Mouse (Mus musculus) forebrain, embryonic 11.5 days (tissue): Measurements from ENCODE around the gene Nrg3. TPM values are rescaled to one million over a fixed set of nuclear protein-coding genes. Genes with fewer than 3 reads are reported as not detected.

Source experiments
- ATAC-seq: fragments of 200-750 bp; cut with Nextera tagmentation; replicated peaks from 2 replicates; pipeline ENCODE4 v1.8.0; 2017; ENCODE audit warnings: moderate TSS enrichment; ENCODE audit not compliant: low FRiP score
- DNase-seq: peaks from one replicate; pipeline ENCODE4 v3.0.0-alpha.2; 2017; ENCODE audit warnings: low spot score
- H3K27ac ChIP-seq: fragments of 300-500 bp; sonication (generic); 2 replicates; pipeline ENCODE4 v1.5.1; 2014; ENCODE audit warnings: low read depth, low read length
- H3K27me3 ChIP-seq: fragments of 300-500 bp; sonication (generic); 2 replicates; pipeline ENCODE4 v1.6.1; 2014; ENCODE audit warnings: mild to moderate bottlenecking, low read length, mixed read lengths; ENCODE audit not compliant: control insufficient read depth, insufficient read depth
- H3K36me3 ChIP-seq: fragments of 300-500 bp; sonication (generic); 2 replicates; pipeline ENCODE4 v1.6.1; 2014; ENCODE audit warnings: mild to moderate bottlenecking, low read length, moderate library complexity, mixed read lengths; ENCODE audit not compliant: control insufficient read depth, insufficient read depth
- H3K4me1 ChIP-seq: fragments of 300-500 bp; sonication (generic); replicated peaks from 2 replicates; pipeline ENCODE4 v1.6.1; 2014; ENCODE audit warnings: low read length, mixed read lengths; ENCODE audit not compliant: control insufficient read depth, insufficient read depth
- H3K4me2 ChIP-seq: fragments of 300-500 bp; sonication (generic); 2 replicates; pipeline ENCODE4 v1.6.1; 2014; ENCODE audit warnings: low read depth, mild to moderate bottlenecking, low read length, moderate library complexity, mixed read lengths; ENCODE audit not compliant: severe bottlenecking
- H3K4me3 ChIP-seq: fragments of 300-500 bp; sonication (generic); 2 replicates; pipeline ENCODE4 v1.5.1; 2014; ENCODE audit warnings: low read depth, low read length
- H3K9ac ChIP-seq: fragments of 300-500 bp; sonication (generic); 2 replicates; pipeline ENCODE4 v1.6.1; 2014; ENCODE audit warnings: low read length
- H3K9me3 ChIP-seq: fragments of 300-500 bp; sonication (generic); 2 replicates; pipeline ENCODE4 v1.6.1; 2016; ENCODE audit warnings: low read length, mixed read lengths; ENCODE audit not compliant: control insufficient read depth
- WGBS: fragments of 180-500 bp; shearing (Covaris S2); extraction: QIAGEN DNeasy Blood & Tissue Kit; methylation state at CpG from one replicate; pipeline ENCODE4 v1.1.7; 2014; 5-methylcytosine and 5-hydroxymethylcytosine counted together
- polyA plus RNA-seq: library from polyadenylated mRNA; unstranded; fragments of >200 nt; fragmentation: Nextera tagmentation; extraction: Ambion mirVana; gene quantifications from 2 replicates; pipeline ENCODE4 v1.2.1, GENCODE M21; 2014

Gene Nrg3
- 1.9 and 2.1 TPM in 2 replicates for polyA plus RNA-seq

GRCm38 (mm10) chr14:39472790-39473761 is at the start of gene Nrg3:
Gene Nrg3, minus strand, starts transcription at chr14:39473088.
- Histone ChIP-seq H3K4me1 (peaks cover 2% of the 10 kb centered on the region; the same call in 1 of the 2 replicates), H3K27ac (no peak within 1 kb of the TSS), H3K9ac (peak within 1 kb of the TSS; percentile 67), H3K36me3 (no peaks in the 10 kb centered on the region), H3K9me3 (no peaks in the 10 kb centered on the region), H3K27me3 (peaks cover 27% of the 10 kb centered on the region), H3K4me3 (peak within 1 kb of the TSS; percentile 67), H3K4me2 (peak within 1 kb of the TSS; percentile 93)
- peak; percentile 83 for DNase-seq
- under 1% methylated on average over 80 of the region's 121 CpGs for WGBS
- peak; percentile 80 for ATAC-seq

GRCm38 (mm10) chr14:39508956-39509355 is 36.1 kb upstream of the Nrg3 start:
- DNase-seq (no peak), ATAC-seq (no peak)
- Histone ChIP-seq H3K4me3 (no peak overlapping the region), H3K27ac (no peak overlapping the region), H3K4me1 (no peaks in the 10 kb centered on the region), H3K4me2 (no peak overlapping the region), H3K9ac (no peak overlapping the region), H3K9me3 (no peaks in the 10 kb centered on the region), H3K36me3 (no peaks in the 10 kb centered on the region), H3K27me3 (no peaks in the 10 kb centered on the region)
- WGBS: 85% methylated on average over 1 of the region's 1 CpGs

GRCm38 (mm10) chr14:39473771-39474211 is 903 bp upstream of the Nrg3 start:
- H3K27ac ChIP-seq: no peak overlapping the region
- peak; percentile 43 for ATAC-seq
- H3K27me3 ChIP-seq: peaks cover 27% of the 10 kb centered on the region
- H3K9ac ChIP-seq: peak overlapping the region; percentile 67
- H3K4me3 ChIP-seq: peak overlapping the region; percentile 67
- no peaks in the 10 kb centered on the region for H3K9me3 ChIP-seq
- WGBS: under 1% methylated on average over 27 of the region's 27 CpGs
- H3K4me1 ChIP-seq: peaks cover 2% of the 10 kb centered on the region; the same call in 1 of the 2 replicates
- DNase-seq: peak; percentile 78
- peak overlapping the region; percentile 93 for H3K4me2 ChIP-seq
- H3K36me3 ChIP-seq: no peaks in the 10 kb centered on the region

- Histone ChIP-seq H3K36me3 (no peaks in the 10 kb centered on the region), H3K9me3 (no peaks in the 10 kb centered on the region), H3K27ac (no peak overlapping the region), H3K27me3 (peaks cover 27% of the 10 kb centered on the region), H3K9ac (peak overlapping the region; percentile 67), H3K4me1 (peaks cover 2% of the 10 kb centered on the region; the same call in 1 of the 2 replicates), H3K4me3 (peak overlapping the region; percentile 67), H3K4me2 (peak overlapping the region; percentile 93)
- WGBS: under 1% methylated on average over 37 of the region's 56 CpGs
- ATAC-seq (peak; percentile 28), DNase-seq (peak; percentile 72)
Measured at GRCm38 (mm10) chr14:39472146-39472751, 639 bp downstream of the Nrg3 start.

GRCm38 (mm10) chr14:39471236-39471981 is 1.5 kb downstream of the Nrg3 start:
- peak; percentile 31 for ATAC-seq
- no peaks in the 10 kb centered on the region for H3K36me3 ChIP-seq
- H3K9ac ChIP-seq: no peak overlapping the region; the same call in 1 of the 2 replicates
- H3K4me2 ChIP-seq: peak overlapping the region; percentile 93
- WGBS: 3% methylated on average over 12 of the region's 12 CpGs
- H3K9me3 ChIP-seq: no peaks in the 10 kb centered on the region
- DNase-seq: peak; percentile 63
- H3K4me3 ChIP-seq: peak overlapping the region; percentile 67
- peaks cover 2% of the 10 kb centered on the region; the same call in 1 of the 2 replicates for H3K4me1 ChIP-seq
- no peak overlapping the region for H3K27ac ChIP-seq
- H3K27me3 ChIP-seq: peaks cover 27% of the 10 kb centered on the region

- no peak overlapping the region for H3K9ac ChIP-seq
- H3K36me3 ChIP-seq: no peaks in the 10 kb centered on the region
- ATAC-seq: no peak
- WGBS: 94% methylated on average over 1 of the region's 1 CpGs
- no peak overlapping the region for H3K27ac ChIP-seq
- no peaks in the 10 kb centered on the region for H3K9me3 ChIP-seq
- H3K4me2 ChIP-seq: no peak overlapping the region
- H3K4me3 ChIP-seq: no peak overlapping the region
- no peaks in the 10 kb centered on the region for H3K4me1 ChIP-seq
- no peaks in the 10 kb centered on the region for H3K27me3 ChIP-seq
- DNase-seq: no peak
Measured at GRCm38 (mm10) chr14:39445501-39445900, 27.4 kb downstream of the Nrg3 start.

- H3K27ac ChIP-seq: no peak overlapping the region
- no peak overlapping the region for H3K4me2 ChIP-seq
- no peak overlapping the region for H3K4me3 ChIP-seq
- 93% methylated on average over 5 of the region's 5 CpGs for WGBS
- no peak overlapping the region for H3K9ac ChIP-seq
- H3K36me3 ChIP-seq: no peaks in the 10 kb centered on the region
- no peak for DNase-seq
- no peaks in the 10 kb centered on the region for H3K9me3 ChIP-seq
- no peaks in the 10 kb centered on the region for H3K27me3 ChIP-seq
- no peak for ATAC-seq
- H3K4me1 ChIP-seq: no peaks in the 10 kb centered on the region
Measured at GRCm38 (mm10) chr14:39428503-39428902, 44.4 kb downstream of the Nrg3 start.

GRCm38 (mm10) chr14:39421874-39422273 is 51.0 kb downstream of the Nrg3 start:
- no peaks in the 10 kb centered on the region for H3K27me3 ChIP-seq
- no peak overlapping the region for H3K4me2 ChIP-seq
- no peaks in the 10 kb centered on the region for H3K4me1 ChIP-seq
- 18% methylated on average over 1 of the region's 1 CpGs for WGBS
- H3K9me3 ChIP-seq: no peaks in the 10 kb centered on the region
- no peak overlapping the region for H3K9ac ChIP-seq
- no peak overlapping the region for H3K4me3 ChIP-seq
- DNase-seq (no peak), ATAC-seq (peak; percentile 79)
- no peaks in the 10 kb centered on the region for H3K36me3 ChIP-seq
- no peak overlapping the region for H3K27ac ChIP-seq
